Mouse (Mus musculus) heart, postnatal 0 days (tissue): Measurements from ENCODE around the gene Ccdc57. TPM values are rescaled to one million over a fixed set of nuclear protein-coding genes. Genes with fewer than 3 reads are reported as not detected.

Experiments
- ATAC-seq: fragments of 200-750 bp; cut with Nextera tagmentation; 2 replicates; pipeline ENCODE4 v1.8.0; 2017; ENCODE audit warnings: low read depth, moderate number of reproducible peaks, moderate library complexity; ENCODE audit not compliant: insufficient read depth
- DNase-seq: peaks from one replicate; pipeline ENCODE4 v3.0.0-alpha.2; 2016; ENCODE audit warnings: low spot score
- H3K27ac ChIP-seq: fragments of 300-500 bp; sonication (generic); 2 replicates; pipeline ENCODE4 v1.5.1; 2014; ENCODE audit warnings: low read depth, mild to moderate bottlenecking
- H3K27me3 ChIP-seq: fragments of 300-500 bp; sonication (generic); 2 replicates; pipeline ENCODE4 v1.6.1; 2014; ENCODE audit warnings: low read length, mixed read lengths; ENCODE audit not compliant: control insufficient read depth, insufficient read depth
- H3K36me3 ChIP-seq: fragments of 300-500 bp; sonication (generic); replicated peaks from 2 replicates; pipeline ENCODE4 v1.6.1; 2014; ENCODE audit warnings: low read length, mixed read lengths; ENCODE audit not compliant: control insufficient read depth, insufficient read depth
- H3K4me1 ChIP-seq: fragments of 300-500 bp; sonication (generic); 2 replicates; pipeline ENCODE4 v1.6.1; 2014; ENCODE audit warnings: antibody characterized with exemption; ENCODE audit not compliant: control insufficient read depth, insufficient read depth
- H3K4me2 ChIP-seq: fragments of 300-500 bp; sonication (generic); 2 replicates; pipeline ENCODE4 v1.6.1; 2014; ENCODE audit warnings: low read depth, mild to moderate bottlenecking, low read length, moderate library complexity
- H3K4me3 ChIP-seq: fragments of 300-500 bp; sonication (generic); 2 replicates; pipeline ENCODE4 v1.5.1; 2014; ENCODE audit warnings: low read depth, low read length
- H3K9ac ChIP-seq: fragments of 300-500 bp; sonication (generic); replicated peaks from 2 replicates; pipeline ENCODE4 v1.6.1; 2014; ENCODE audit warnings: low read depth, low read length, mixed read lengths
- H3K9me3 ChIP-seq: fragments of 300-500 bp; sonication (generic); replicated peaks from 2 replicates; pipeline ENCODE4 v1.6.1; 2016; ENCODE audit warnings: low read length; ENCODE audit not compliant: control insufficient read depth
- CTCF ChIP-seq: IDR thresholded peaks from 2 replicates; pipeline ENCODE4 v1.5.1; 2016; ENCODE audit warnings: antibody characterized with exemption, control low read depth, low read depth
- EP300 ChIP-seq: IDR thresholded peaks from 2 replicates; pipeline ENCODE4 v1.6.1; 2016; ENCODE audit warnings: antibody characterized with exemption, low read depth
- WGBS: fragments of 180-500 bp; shearing (Covaris S2); extraction: QIAGEN DNeasy Blood & Tissue Kit; methylation state at CpG from one replicate; pipeline ENCODE4 v1.1.7; 2014; 5-methylcytosine and 5-hydroxymethylcytosine counted together
- polyA plus RNA-seq: library from polyadenylated mRNA; unstranded; fragments of >200 nt; fragmentation: Nextera tagmentation; extraction: Ambion mirVana; gene quantifications from 2 replicates; pipeline ENCODE4 v1.2.1, GENCODE M21; 2015
- total RNA-seq: library from RNA; depleted of rRNA; stranded (reverse); fragments of >200 nt; gene quantifications from 2 replicates; pipeline ENCODE4 v1.2.3, GENCODE M21; 2014; ENCODE audit warnings: low replicate concordance

The Ccdc57 gene
- total and polyA plus RNA-seq, 2 experiments from 2014 or later, result 1.5 to 1.6 TPM

DNA sequence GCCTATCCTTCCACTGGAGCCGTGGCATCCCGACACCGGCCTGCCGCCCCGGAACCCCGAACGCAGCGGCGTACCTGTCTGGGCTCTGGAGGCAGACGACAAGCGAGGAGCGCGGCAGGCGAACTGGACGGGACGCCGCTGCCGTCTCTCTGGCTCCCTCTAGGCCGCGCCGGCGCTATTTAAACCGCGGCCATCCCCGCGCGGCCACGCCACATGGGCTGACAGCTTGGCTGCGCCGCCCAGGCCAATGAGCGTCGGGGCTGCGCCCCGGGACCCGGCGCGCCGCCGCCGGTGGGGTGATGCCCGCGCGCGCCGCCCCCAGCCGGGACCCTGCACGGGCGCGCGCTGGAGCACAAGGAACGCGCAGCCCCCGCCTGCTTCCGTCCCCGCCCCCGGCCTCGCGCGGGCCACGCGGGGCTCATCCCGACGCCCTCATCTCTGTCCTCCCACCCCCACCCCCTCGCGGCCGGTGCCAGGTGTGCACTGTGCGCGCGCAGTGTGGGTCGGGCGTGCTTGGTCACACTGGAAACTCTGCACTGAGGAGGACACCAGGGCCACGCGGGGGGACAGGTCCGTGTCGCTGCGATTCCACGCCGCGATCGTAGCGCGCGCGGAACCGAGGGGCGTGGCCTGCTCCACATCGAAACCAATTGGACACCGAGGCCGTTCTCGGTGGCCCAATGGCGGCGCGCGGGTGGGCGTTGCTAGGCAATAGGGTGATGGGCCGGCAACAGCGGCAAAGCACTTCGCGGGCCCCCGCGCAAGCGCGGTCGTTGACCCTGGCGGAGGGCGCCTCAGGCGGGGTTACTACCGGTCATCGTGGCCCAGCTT lies 108.5 kb downstream of the Ccdc57 start, which contains the start of gene Fasn:
Gene Fasn (minus strand): TSS at position 592 of the 831 bp plus-strand sequence.
- Histone ChIP-seq H3K4me2 (peak within 1 kb of the TSS; percentile 77), H3K4me1 (peaks cover 38% of the 10 kb centered on the region), H3K9ac (peak within 1 kb of the TSS; percentile 69), H3K36me3 (peaks cover 14% of the 10 kb centered on the region), H3K9me3 (no peaks in the 10 kb centered on the region), H3K27ac (peak within 1 kb of the TSS; percentile 91), H3K4me3 (peak within 1 kb of the TSS; percentile 62), H3K27me3 (no peaks in the 10 kb centered on the region)
- ATAC-seq, result peak; percentile 89
- peak; percentile 93 for DNase-seq
- WGBS, result under 1% methylated on average over 97 of the region's 109 CpGs
- TF ChIP-seq CTCF (peak; percentile 50), EP300 (no peak; the same call in 1 of the 2 replicates)

DNA sequence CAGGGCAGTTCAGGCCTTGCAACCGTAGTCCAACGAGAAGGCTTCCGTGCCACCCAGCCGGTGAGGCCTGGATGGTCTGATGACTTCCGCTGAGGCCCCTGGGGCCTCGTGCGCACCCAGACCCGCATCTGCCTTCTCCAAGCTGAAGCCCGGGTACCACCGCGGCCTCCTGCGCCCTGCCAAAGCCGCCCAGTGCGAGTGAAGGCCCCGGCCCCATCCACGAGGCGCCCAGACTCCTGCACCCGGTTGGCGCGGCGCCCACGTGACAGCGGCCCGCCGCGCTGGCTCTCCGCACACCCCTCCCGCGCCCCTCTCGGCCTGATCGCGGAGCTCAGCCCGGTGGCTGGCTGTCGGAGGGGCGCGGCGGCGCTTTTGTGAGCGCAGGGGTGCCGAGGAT lies 109.1 kb downstream of the Ccdc57 start:
- Histone ChIP-seq H3K36me3 (peaks cover 20% of the 10 kb centered on the region), H3K9me3 (no peaks in the 10 kb centered on the region), H3K4me1 (peaks cover 38% of the 10 kb centered on the region), H3K27me3 (no peaks in the 10 kb centered on the region), H3K9ac (peak overlapping the region; percentile 65), H3K4me3 (peak overlapping the region; percentile 62), H3K27ac (peak overlapping the region; percentile 91), H3K4me2 (peak overlapping the region; percentile 77)
- DNase-seq (no peak), ATAC-seq (peak; percentile 12; the same call in 1 of the 2 replicates)
- WGBS, result under 1% methylated on average over 40 of the region's 40 CpGs
- TF ChIP-seq EP300, result no peak
- no peak for TF ChIP-seq CTCF

DNA sequence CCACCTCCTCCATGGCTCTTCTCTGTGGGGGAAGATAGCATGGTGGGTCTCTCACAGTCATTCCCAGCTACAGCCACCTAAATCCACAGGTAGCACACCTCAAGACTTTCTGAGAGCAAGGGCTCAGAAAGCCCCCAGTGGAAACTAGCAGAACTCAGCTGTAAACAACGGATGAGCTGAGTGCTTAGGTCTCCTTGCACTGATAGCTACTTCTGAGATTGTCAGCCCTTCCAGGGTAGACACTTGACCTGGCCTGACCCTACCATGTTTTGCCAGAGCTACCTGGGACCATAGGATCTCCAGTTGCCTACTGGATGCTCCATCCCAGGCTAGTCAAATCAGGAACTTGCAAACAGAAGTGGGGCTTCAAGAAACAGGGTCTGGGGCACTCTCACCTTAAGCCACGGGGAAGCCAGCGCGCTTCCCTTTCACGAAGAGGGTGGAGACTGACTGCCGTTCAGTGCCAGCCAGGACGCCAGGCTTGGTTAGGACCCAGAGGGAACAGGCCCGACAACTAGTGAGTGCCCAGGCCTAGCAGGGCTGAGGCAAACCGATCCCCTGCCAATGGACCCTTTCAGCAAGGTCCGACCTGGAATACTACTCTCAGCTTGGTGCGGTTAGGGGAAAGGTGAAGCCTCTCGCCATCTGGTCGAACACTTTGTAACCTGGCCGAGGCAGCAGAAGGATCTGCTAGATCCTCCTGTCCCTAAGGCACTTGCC lies 109.7 kb downstream of the Ccdc57 start:
- Histone ChIP-seq H3K9me3 (no peaks in the 10 kb centered on the region), H3K27ac (peak overlapping the region; percentile 91), H3K4me1 (peaks cover 38% of the 10 kb centered on the region), H3K4me3 (peak overlapping the region; percentile 62), H3K36me3 (peaks cover 25% of the 10 kb centered on the region), H3K27me3 (no peaks in the 10 kb centered on the region), H3K9ac (peak overlapping the region; percentile 65), H3K4me2 (peak overlapping the region; percentile 77)
- no peak for TF ChIP-seq CTCF
- TF ChIP-seq EP300, result no peak; the same call in 1 of the 2 replicates
- 4% methylated on average over 14 of the region's 14 CpGs for WGBS
- ATAC-seq (no peak), DNase-seq (no peak)

DNA sequence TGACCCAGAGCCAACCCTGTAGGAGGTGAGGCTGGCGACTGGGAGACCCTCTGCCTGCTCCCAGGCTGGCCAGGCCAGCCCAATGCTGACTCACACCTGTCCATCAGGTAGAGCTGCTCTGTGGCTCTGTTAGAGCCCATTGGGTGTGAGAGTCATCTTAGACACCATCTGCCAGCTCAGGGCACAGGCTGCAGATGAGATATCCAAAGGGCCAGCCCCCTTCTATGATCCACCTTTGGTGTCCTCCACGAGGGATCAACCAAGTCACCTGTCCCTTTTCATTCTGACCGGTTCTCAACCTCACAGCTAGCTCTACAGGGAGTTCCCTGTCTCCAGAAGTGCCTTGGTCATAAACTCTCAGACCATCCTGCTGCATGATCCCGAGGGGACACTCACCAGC lies 110.4 kb downstream of the Ccdc57 start:
- no peak overlapping the region for H3K9ac ChIP-seq
- no peaks in the 10 kb centered on the region for H3K27me3 ChIP-seq
- peak overlapping the region; percentile 77 for H3K4me2 ChIP-seq
- 60% methylated on average over 4 of the region's 4 CpGs for WGBS
- H3K27ac ChIP-seq, result no peak overlapping the region
- no peaks in the 10 kb centered on the region for H3K9me3 ChIP-seq
- ATAC-seq (no peak), DNase-seq (no peak)
- peaks cover 32% of the 10 kb centered on the region for H3K36me3 ChIP-seq
- no peak overlapping the region for H3K4me3 ChIP-seq
- no peak for TF ChIP-seq EP300
- TF ChIP-seq CTCF, result no peak
- H3K4me1 ChIP-seq, result peaks cover 38% of the 10 kb centered on the region

DNA sequence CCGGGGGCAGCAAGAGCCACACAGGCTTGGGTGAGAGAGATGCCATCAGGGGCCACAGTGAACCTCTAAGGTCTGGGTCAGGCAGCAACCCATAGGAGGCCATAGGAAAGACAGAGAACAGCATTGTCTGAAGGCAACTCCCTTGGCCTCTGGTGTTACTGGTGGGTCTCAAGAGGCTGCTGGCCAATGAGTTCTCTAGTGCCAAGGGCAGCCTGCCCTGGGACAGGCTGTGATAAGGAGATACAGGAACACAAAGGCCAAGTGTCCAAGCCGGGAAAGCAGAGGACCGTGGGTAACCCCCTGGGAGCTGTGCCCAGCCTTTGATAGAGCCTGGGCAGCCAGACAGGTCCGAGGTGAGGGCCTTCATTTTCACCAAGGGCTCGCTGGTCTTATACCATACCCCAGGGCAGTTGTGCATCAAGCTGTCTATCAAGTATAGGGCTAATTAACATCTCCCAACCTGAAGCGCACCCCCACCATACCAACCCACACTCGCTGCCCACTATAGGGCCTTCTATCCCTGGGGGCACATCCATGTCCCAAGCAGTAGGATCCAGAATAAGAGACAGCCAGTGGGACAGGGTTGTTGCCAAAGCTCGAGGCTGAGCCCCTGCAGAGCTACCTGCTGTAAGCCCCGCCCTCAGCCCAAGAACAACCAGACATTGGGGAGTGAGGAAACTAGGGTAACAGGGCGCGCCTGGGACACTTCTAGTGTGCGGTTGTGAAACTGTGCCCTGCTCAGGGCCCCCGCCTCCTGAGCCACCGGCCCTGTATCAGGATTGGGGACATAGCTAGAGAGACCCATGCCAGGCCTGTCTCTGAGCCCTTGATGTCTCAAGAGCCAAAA lies 111.4 kb downstream of the Ccdc57 start:
- WGBS, result 58% methylated on average over 14 of the region's 14 CpGs
- Histone ChIP-seq H3K9ac (no peak overlapping the region), H3K9me3 (no peaks in the 10 kb centered on the region), H3K4me3 (no peak overlapping the region), H3K4me1 (peaks cover 38% of the 10 kb centered on the region), H3K27me3 (no peaks in the 10 kb centered on the region), H3K27ac (peak overlapping the region; percentile 71), H3K36me3 (peaks cover 42% of the 10 kb centered on the region), H3K4me2 (peak overlapping the region; percentile 22)
- peak; percentile 7; the same call in 1 of the 2 replicates for ATAC-seq
- TF ChIP-seq CTCF (no peak), EP300 (no peak)
- peak; percentile 29 for DNase-seq
